Mouse (Mus musculus): ENCODE measurements around the gene Sprr2k.
"Not testable (repeated sequence)": the region's sequence is repeated elsewhere in the genome, so short reads cannot be mapped to it uniquely, and the experiment has no call there.

The Sprr2k gene

DNA sequence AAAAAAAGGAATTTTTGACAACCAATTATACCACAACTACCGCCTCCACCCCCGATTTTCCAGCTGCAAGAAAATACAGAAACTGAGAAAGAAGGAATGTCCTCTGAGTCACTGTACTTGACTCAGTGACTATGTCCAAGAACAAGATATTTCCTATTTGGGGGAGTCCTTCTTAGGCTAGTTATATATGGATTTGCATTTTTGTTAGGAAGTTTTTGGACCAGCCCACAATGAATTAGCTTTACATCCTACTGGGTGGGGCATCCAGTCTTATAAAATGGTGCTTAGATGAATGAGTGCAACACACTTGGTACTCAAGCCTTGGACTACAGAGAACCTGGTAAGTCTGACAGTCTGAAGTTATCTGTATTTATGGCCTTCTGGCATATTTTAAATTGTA lies at the start of gene Sprr2k:
Sprr2k (plus strand) TSS at position 301 of the 400 bp plus-strand sequence.
- DNase-seq, result no peak

DNA sequence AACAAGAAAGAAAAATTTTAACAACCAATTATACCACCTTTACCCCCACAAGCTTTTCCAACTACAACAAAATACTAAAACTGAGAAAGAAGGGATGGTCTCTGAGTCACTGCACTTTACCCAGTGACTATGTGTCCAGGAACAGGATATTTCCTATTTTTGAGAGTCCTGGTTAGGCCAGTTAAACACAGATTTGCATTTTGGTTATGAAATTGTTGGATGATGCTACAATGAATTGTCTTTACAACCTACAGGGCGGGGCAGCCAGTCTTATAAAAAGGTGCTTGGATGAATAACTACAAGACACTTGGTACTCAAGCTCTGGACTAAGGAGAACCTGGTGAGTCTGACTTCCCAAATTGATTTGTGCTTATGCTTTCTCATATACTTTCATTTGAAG lies 47.0 kb upstream of the Sprr2k start, which contains the start of gene Sprr2h:
Sprr2h (plus strand) TSS at position 301 of the 400 bp plus-strand sequence.
- no peak for DNase-seq

DNA sequence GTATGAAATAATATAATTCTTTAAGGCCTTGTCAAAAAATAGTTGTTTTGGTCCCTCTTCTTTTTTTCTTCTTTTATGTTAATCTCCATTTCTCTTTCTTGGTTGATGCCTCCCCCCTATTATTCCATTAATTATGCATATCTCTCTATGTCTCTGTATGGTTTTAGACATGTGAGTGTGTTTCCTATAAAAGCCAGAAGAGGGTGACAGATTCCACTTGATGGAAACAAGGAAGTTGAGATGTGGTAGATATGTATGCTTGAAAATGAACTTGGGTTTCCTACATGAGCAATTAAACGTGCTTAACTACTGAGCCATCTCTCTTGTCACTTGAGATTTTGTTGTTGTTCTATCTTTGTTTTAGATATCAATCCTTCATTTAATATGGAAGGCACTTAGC lies 38.1 kb upstream of the Sprr2k start:
- no peak for DNase-seq

DNA sequence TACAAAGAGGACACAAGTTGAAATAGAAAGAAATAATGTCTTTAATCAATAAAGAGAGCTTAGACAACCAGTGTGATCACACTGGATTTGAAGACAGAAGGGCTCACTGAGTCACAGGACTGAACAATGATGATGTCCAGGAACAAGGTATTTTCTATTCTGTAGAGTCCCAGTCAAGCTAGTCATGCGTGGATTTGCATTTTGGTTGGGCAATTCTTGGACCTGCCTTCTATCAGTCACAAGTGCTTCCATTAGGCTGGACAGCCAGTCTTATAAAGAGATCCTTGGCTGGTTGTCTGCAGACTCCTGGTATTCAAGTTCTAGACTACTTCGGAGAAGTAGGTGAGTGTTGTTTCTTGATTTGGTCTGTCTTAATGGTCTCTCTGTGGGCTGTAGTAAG lies 24.7 kb upstream of the Sprr2k start, which contains the start of gene Sprr2i:
Sprr2i (plus strand) TSS at position 301 of the 400 bp plus-strand sequence.
- DNase-seq, result no peak

DNA sequence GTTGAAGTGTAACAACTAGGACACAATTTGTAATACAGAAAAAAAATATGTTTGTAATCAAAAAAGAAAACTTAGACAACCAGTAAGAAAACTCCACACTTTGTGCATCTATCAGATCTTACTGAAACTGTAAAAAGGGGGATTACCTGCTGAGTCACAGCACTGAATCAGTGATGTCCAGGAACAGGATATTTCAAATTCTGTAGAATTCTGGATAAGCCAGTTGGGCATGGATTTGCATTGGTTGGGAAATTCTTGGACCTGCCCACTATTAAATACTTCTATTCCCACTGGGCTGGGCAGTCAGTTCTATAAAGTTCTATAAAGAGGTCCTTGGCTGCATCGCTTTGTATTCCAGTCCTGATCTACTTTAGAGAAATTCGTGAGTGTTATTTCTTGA lies 14.6 kb upstream of the Sprr2k start, which contains the start of gene Sprr2j-ps:
Sprr2j-ps (plus strand) TSS at position 301 of the 400 bp plus-strand sequence.
- no peak for DNase-seq

DNA sequence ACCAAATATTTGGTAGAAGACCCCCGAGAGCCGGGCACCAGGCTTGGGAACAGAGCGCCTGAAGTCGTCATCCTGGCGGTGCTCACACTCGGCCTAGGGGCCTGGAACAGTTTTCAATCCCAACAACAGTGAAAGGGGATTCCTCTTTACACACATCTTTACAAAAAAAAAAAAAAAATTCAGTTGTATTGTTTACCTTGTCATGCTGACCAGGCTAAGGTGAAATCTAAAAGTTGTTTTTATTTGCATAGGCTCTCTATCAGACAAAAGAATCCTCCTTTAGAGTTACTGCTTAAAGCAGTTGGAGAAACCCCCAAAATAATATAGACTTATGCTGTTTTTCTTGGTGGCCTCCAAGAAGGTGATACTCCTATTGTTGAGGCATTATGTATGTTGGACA lies 3.1 kb upstream of the Sprr2k start, which contains the start of gene Gm9774:
Gm9774 (minus strand) TSS at position 101 of the 400 bp plus-strand sequence.
- DNase-seq, result no peak

DNA sequence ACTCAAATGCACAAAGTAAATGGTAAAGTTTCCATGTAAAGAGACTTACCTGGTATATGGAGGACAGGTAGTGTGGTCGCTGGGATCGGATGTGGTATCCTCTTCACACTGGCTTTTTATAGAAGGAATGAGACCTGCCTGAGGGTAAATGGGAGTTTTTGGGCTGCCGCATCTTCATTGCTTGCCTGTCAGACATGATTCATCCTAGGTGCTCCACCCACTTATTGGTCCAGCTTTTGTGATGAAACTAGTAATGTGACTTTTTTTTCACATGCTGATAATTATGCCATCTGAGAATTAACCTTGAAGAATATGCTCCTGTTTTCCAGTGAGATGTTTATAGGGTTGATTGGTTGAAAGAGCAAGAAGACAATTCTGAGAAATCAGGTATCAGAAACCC lies 6.3 kb downstream of the Sprr2k start, which contains the start of gene Sprr1b:
Sprr1b (minus strand) TSS at position 101 of the 400 bp plus-strand sequence.
- no peak for DNase-seq

DNA sequence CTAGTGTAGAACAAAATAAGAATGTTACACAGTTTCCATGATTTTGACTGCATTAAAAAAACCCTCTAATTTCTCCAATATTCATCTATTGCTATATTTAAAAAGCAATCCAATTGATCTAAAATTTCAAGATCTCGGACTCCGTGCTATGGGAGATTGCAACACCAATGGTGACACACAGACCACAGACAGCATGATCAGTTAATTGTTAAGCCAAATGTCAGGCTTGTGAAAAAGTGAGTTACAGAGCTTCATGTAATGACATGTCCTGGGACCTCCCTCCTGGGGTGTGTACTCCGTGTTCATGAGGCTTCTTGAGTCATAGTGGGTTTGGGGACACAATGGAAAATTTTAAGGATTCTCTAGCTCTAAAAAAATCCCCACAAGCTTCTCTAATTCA lies 7.8 kb downstream of the Sprr2k start:
- no peak for DNase-seq

DNA sequence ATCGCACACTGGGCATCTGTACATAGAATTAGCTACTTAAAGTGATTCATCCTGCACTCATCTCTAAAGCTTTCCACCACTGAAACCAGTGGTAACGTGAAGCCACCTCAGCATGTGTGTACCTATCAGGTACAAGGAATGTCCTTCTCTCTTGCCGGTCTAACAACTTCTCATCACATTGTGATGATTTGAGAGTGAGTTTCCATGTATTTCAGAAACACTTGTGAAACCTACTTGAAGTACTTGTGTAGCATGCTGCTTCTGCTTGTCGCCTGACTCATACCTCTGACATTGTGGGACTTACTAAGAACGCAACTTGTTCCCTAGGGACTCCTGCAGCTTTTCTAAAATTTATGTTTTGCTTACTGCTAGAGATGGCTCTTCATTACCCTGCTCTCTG lies 22.8 kb downstream of the Sprr2k start:
- DNase-seq, result no peak

DNA sequence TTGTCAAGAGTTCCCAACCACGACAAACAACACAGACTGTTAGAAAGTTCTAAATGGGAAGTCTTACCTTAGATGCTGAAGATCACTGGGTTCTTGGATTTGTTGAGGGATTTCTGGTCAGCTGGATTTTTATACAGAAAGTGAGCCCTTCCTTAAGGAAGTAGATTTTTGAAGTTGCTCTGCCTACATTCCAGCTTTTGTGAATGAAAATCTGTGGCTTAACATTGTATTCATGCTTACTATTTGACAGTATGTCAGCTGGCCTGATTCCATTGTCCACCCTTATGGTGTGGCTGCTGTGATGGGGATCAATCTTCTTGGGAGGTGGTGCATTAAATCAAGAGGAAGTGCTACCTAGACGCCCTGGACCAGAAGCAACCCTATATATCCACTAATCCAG lies 26.2 kb downstream of the Sprr2k start, which contains the start of gene Sprr3:
Sprr3 (minus strand) TSS at position 101 of the 400 bp plus-strand sequence.
- no peak for DNase-seq

DNA sequence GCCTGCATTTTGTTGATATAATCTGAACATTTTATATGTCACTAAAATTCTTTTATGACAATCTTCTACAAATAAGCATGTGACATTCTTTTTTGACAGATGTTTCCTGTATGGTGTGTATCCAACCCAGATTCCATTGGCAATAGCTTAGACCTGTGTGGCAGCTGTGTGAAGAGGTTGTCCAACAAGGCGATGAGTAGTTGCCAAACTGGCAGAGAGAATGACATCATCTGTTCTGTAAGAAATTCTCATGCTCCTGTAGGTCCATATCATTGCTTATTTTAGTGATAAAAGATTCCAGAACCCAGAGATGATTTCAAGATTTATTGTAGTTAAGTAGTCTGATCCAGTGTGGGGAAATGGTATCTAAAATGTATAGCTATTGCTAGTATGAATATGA lies 34.2 kb downstream of the Sprr2k start:
- DNase-seq, result no peak

DNA sequence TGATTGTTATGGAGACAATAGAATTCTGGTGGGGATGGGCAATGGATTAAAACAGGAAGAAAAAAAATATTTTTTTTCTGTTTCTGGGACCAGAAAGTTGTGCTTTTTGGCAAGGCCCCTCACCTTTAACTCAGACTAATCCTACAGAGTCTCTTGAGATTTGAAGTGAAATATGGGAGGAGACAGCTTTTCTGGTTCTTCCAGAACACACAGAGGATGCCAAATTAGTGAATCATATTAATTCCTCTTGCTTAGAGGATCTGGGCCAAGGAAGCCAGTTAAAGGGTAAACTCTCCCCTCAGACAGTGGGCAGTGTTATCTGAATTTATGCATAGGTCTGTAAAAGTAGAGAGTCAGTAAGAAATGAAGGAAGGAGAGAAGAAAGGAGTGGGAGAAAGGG lies 35.0 kb downstream of the Sprr2k start:
- no peak for DNase-seq

DNA sequence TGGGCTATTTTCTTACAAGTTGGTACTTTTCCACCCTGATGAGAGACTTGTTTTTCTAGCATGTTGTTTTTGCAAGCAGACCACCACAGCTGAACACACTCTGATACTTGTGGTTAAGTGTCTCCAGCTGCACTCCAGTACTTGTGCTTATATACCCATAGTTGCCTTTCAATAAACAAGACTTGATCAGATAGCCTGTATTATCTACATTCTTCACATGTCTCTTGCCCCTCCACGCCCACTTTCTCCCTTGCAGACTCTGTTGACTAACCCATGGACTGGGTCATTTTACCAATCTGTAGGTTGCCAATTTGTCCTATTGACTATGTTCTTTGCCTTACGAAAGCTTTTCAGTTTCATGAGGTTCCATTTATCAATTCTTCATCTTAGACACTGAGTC lies 37.7 kb downstream of the Sprr2k start:
- no peak for DNase-seq

DNA sequence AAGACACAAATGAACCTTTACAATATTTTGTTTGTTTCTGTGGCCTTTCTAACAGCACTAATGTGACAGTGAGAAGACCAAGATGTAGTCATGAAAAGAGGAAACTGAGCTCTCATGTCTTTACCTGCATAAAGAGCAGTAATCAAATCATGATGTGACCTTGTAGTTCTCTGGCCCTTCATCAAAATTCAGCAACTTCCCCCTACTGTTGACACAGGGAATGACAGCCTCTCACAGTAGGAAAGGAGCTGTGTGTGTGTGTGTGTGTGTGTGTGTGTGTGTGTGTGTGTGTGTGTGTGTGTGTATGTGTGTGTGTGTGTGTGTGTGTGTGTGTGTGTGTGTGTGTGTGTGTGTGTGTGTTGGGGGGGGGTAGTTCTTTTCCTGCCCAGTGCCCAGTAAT lies 48.9 kb downstream of the Sprr2k start:
- not testable (repeated sequence) for DNase-seq
